Mouse (Mus musculus) ES-Bruce4 (cell line): ENCODE data around the gene Dusp14.

Experiments
- CTCF ChIP-seq: IDR thresholded peaks from one replicate; pipeline ENCODE4 v1.8.1; 2011; ENCODE audit warnings: low read depth, low read length
- EP300 ChIP-seq: IDR thresholded peaks from 2 replicates; pipeline ENCODE4 v1.6.1; 2011; ENCODE audit warnings: low read depth, low read length; ENCODE audit not compliant: insufficient read depth
- POLR2A ChIP-seq: IDR thresholded peaks from one replicate; pipeline ENCODE4 v1.8.1; 2011; ENCODE audit warnings: low read length; ENCODE audit not compliant: insufficient read depth

DNA sequence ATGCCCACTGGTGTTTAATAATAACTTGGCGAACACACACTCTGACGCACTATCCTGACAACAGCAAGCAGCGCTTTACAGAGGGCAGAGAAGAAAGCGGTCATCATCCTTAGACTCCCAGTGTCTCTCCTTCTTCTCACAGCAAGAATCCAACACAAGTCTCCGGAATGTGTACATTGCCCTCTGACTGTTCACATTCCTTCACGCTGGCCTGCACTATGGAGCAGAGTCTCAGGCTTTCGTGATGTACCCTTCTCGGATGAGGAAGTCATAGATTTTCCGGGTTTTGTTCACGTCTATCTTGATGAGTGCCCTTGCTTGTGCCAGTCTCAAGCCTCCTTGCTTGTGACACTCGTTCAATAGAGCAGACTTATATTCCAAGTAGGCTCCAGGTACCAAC, 10.3 kb upstream of the Dusp14 start:
- TF ChIP-seq POLR2A (no peak), CTCF (no peak), EP300 (no peak)
